Mouse (Mus musculus) forebrain, embryonic 14.5 days (tissue): ENCODE results near the gene Ryk. TPM values are rescaled to one million over a fixed set of nuclear protein-coding genes. Genes with fewer than 3 reads are reported as not detected.
A peak's percentile ranks its signal among the peaks of the same experiment; 100 is the strongest.

Source experiments
- ATAC-seq: fragments of 200-750 bp; cut with Nextera tagmentation; 2 replicates; pipeline ENCODE4 v1.8.0; 2017; ENCODE audit warnings: mild to moderate bottlenecking, moderate library complexity
- DNase-seq: peaks from one replicate; pipeline ENCODE4 v3.0.0-alpha.2; 2015; ENCODE audit warnings: low spot score
- H3K27ac ChIP-seq: fragments of 300-500 bp; sonication (generic); 2 replicates; pipeline ENCODE4 v1.5.1; 2014; ENCODE audit warnings: low read depth, mild to moderate bottlenecking, control low read depth, low read length, moderate library complexity
- H3K27me3 ChIP-seq: fragments of 300-500 bp; sonication (generic); replicated peaks from 2 replicates; pipeline ENCODE4 v1.6.1; 2014; ENCODE audit warnings: low read length, control low read depth, mixed read lengths; ENCODE audit not compliant: control insufficient read depth, insufficient read depth
- H3K36me3 ChIP-seq: fragments of 300-500 bp; sonication (generic); 2 replicates; pipeline ENCODE4 v1.6.1; 2014; ENCODE audit warnings: low read length, control low read depth; ENCODE audit not compliant: control insufficient read depth, insufficient read depth
- H3K4me1 ChIP-seq: fragments of 300-500 bp; sonication (generic); 2 replicates; pipeline ENCODE4 v1.6.1; 2014; ENCODE audit warnings: antibody characterized with exemption, low read length, control low read depth; ENCODE audit not compliant: control insufficient read depth, insufficient read depth
- H3K4me2 ChIP-seq: fragments of 300-500 bp; sonication (generic); 2 replicates; pipeline ENCODE4 v1.6.1; 2014; ENCODE audit warnings: mild to moderate bottlenecking, control low read depth, low read length
- H3K4me3 ChIP-seq: fragments of 300-500 bp; sonication (generic); 2 replicates; pipeline ENCODE4 v1.5.1; 2014; ENCODE audit warnings: low read depth, low read length, control low read depth
- H3K9ac ChIP-seq: fragments of 300-500 bp; sonication (generic); 2 replicates; pipeline ENCODE4 v1.6.1; 2014; ENCODE audit warnings: mild to moderate bottlenecking, low read length, control low read depth, moderate library complexity
- H3K9me3 ChIP-seq: fragments of 300-500 bp; sonication (generic); replicated peaks from 2 replicates; pipeline ENCODE4 v1.6.1; 2016; ENCODE audit warnings: low read length, control low read depth, mixed read lengths; ENCODE audit not compliant: control insufficient read depth
- WGBS: fragments of 180-500 bp; shearing (Covaris S2); extraction: QIAGEN DNeasy Blood & Tissue Kit; methylation state at CpG from one replicate; pipeline ENCODE4 v1.1.7; 2014; 5-methylcytosine and 5-hydroxymethylcytosine counted together
- polyA plus RNA-seq: library from polyadenylated mRNA; unstranded; fragments of >200 nt; fragmentation: Nextera tagmentation; extraction: Ambion mirVana; gene quantifications from 2 replicates; pipeline ENCODE4 v1.2.1, GENCODE M21; 2014

Gene Ryk
- polyA plus RNA-seq, 1 experiment from 2014 or later: 16.8 TPM

GRCm38 (mm10) chr9:102921791-102922190 is 87.1 kb downstream of the Ryk start:
- Histone ChIP-seq H3K4me2 (no peak overlapping the region), H3K36me3 (no peaks in the 10 kb centered on the region; the same call in 1 of the 2 replicates), H3K4me1 (no peaks in the 10 kb centered on the region), H3K9me3 (no peaks in the 10 kb centered on the region), H3K9ac (no peak overlapping the region), H3K27ac (no peak overlapping the region), H3K27me3 (no peaks in the 10 kb centered on the region), H3K4me3 (no peak overlapping the region)
- DNase-seq (no peak), ATAC-seq (no peak)
- WGBS: 93% methylated on average over 13 of the region's 13 CpGs

- no peak overlapping the region for H3K9ac ChIP-seq
- no peaks in the 10 kb centered on the region for H3K27me3 ChIP-seq
- no peak overlapping the region for H3K4me3 ChIP-seq
- no peaks in the 10 kb centered on the region for H3K36me3 ChIP-seq
- ATAC-seq: no peak
- no peaks in the 10 kb centered on the region for H3K9me3 ChIP-seq
- no peak for DNase-seq
- H3K4me1 ChIP-seq: no peaks in the 10 kb centered on the region
- 93% methylated on average over 7 of the region's 7 CpGs for WGBS
- H3K27ac ChIP-seq: no peak overlapping the region
- H3K4me2 ChIP-seq: no peak overlapping the region
Measured at GRCm38 (mm10) chr9:102922866-102923434, 88.2 kb downstream of the Ryk start.

DNA sequence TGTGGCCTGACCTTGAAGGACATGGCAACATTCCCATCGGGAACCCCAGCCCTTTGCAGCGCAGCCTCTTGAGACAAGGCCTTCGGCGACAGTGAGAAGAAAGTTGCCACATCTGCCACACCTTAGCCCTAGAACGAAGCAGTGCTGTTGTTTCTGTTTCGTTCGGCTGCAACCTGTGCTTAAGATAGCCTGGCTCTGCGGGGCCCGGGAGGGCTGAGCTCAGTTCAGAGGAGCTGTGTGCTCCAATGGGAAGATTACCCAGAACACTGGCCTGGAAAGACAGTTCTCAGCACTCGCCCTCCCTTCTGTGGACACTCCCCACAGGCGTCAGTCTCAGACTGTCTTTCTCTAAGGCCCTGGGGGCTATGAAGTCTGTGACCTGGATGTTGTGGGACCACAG is 89.1 kb downstream of the Ryk start:
- Histone ChIP-seq H3K27me3 (no peaks in the 10 kb centered on the region), H3K4me1 (no peaks in the 10 kb centered on the region), H3K27ac (no peak overlapping the region), H3K9me3 (no peaks in the 10 kb centered on the region), H3K36me3 (no peaks in the 10 kb centered on the region), H3K9ac (no peak overlapping the region), H3K4me3 (no peak overlapping the region), H3K4me2 (no peak overlapping the region)
- ATAC-seq: no peak
- 92% methylated on average over 11 of the region's 11 CpGs for WGBS
- no peak for DNase-seq

DNA sequence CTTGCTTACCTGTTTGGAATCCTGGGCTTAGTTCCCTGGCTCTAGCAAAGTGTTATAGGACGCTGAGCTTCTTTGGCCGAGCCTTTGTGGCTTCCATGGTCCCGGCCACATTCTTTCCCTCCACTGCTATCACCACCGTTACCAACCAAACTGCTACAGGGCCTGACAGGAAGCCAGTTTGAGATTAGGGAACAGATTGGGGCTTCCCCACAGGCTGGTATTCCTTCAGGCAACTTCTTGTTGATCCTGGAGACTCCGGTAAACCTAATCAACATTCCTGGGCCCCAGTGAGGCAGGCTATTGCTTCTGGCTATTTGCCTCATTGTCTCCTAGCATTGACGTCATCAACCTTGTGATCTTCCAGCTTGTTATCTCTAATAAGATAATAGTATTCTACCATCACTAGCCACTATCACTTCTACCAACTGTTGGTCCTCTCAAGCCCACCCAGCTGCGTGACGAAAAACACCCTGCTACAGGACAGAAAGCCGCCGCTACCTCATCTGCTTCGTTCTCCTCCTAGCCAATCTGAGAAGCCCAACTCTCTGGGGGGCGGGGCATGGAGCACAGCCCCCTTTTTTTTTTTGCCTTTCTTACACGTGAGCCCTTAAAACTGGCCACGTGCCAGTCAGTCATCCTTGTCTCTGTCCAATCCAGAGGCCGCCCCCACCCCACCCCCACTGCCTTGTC is 90.1 kb downstream of the Ryk start:
- 70% methylated on average over 15 of the region's 15 CpGs for WGBS
- Histone ChIP-seq H3K4me1 (no peaks in the 10 kb centered on the region), H3K4me2 (no peak overlapping the region), H3K27ac (no peak overlapping the region), H3K9ac (no peak overlapping the region), H3K4me3 (no peak overlapping the region), H3K9me3 (no peaks in the 10 kb centered on the region), H3K36me3 (no peaks in the 10 kb centered on the region), H3K27me3 (no peaks in the 10 kb centered on the region)
- DNase-seq (no peak), ATAC-seq (no peak)

GRCm38 (mm10) chr9:102926137-102926536 is 91.4 kb downstream of the Ryk start:
- DNase-seq: no peak
- WGBS: 88% methylated on average over 3 of the region's 3 CpGs
- no peak overlapping the region for H3K4me3 ChIP-seq

GRCm38 (mm10) chr9:102929776-102930175 is 95.1 kb downstream of the Ryk start:
- H3K4me2 ChIP-seq: no peak overlapping the region
- H3K4me1 ChIP-seq: no peaks in the 10 kb centered on the region
- 36% methylated on average over 6 of the region's 6 CpGs for WGBS
- no peak overlapping the region for H3K27ac ChIP-seq
- peak; percentile 65 for ATAC-seq
- H3K9me3 ChIP-seq: no peaks in the 10 kb centered on the region
- no peaks in the 10 kb centered on the region for H3K36me3 ChIP-seq
- DNase-seq: peak; percentile 54
- H3K9ac ChIP-seq: no peak overlapping the region
- no peaks in the 10 kb centered on the region for H3K27me3 ChIP-seq
- H3K4me3 ChIP-seq: no peak overlapping the region

More at GRCm38 (mm10) chr9:102926137-102926536, 91.4 kb downstream of the Ryk start:
- Histone ChIP-seq H3K36me3 (no peaks in the 10 kb centered on the region), H3K27ac (no peak overlapping the region), H3K9me3 (no peaks in the 10 kb centered on the region), H3K4me1 (no peaks in the 10 kb centered on the region), H3K27me3 (no peaks in the 10 kb centered on the region), H3K4me2 (no peak overlapping the region), H3K9ac (no peak overlapping the region)
- ATAC-seq: no peak

GRCm38 (mm10) chr9:102933925-102934721 is 99.4 kb downstream of the Ryk start:
- Histone ChIP-seq H3K4me2 (peak overlapping the region; percentile 18; the same call in 1 of the 2 replicates), H3K4me1 (no peaks in the 10 kb centered on the region), H3K27ac (no peak overlapping the region), H3K27me3 (no peaks in the 10 kb centered on the region), H3K36me3 (no peaks in the 10 kb centered on the region), H3K9ac (no peak overlapping the region), H3K4me3 (no peak overlapping the region), H3K9me3 (no peaks in the 10 kb centered on the region)
- DNase-seq: peak; percentile 30
- 48% methylated on average over 20 of the region's 20 CpGs for WGBS
- no peak for ATAC-seq

- H3K36me3 ChIP-seq: no peaks in the 10 kb centered on the region
- 88% methylated on average over 4 of the region's 4 CpGs for WGBS
- no peak for ATAC-seq
Measured at GRCm38 (mm10) chr9:102942221-102942620, 107.5 kb downstream of the Ryk start.

GRCm38 (mm10) chr9:102944891-102945290 is 110.2 kb downstream of the Ryk start:
- 84% methylated on average over 9 of the region's 9 CpGs for WGBS

More at GRCm38 (mm10) chr9:102942221-102942620, 107.5 kb downstream of the Ryk start:
- Histone ChIP-seq H3K27me3 (no peaks in the 10 kb centered on the region), H3K9ac (no peak overlapping the region), H3K4me2 (no peak overlapping the region), H3K27ac (no peak overlapping the region), H3K4me3 (no peak overlapping the region), H3K9me3 (no peaks in the 10 kb centered on the region), H3K4me1 (no peaks in the 10 kb centered on the region)
- no peak for DNase-seq

More at GRCm38 (mm10) chr9:102944891-102945290, 110.2 kb downstream of the Ryk start:
- DNase-seq: no peak
- Histone ChIP-seq H3K27me3 (no peaks in the 10 kb centered on the region), H3K27ac (no peak overlapping the region), H3K9me3 (no peaks in the 10 kb centered on the region), H3K4me2 (no peak overlapping the region), H3K36me3 (no peaks in the 10 kb centered on the region), H3K4me3 (no peak overlapping the region), H3K4me1 (no peaks in the 10 kb centered on the region), H3K9ac (no peak overlapping the region)
- no peak for ATAC-seq
